Mouse (Mus musculus): ENCODE data around the gene Col24a1.

Gene Col24a1

GRCm38 (mm10) chr3:145560117-145560516, 267.8 kb downstream of the Col24a1 start:
- DNase-seq (ENCODE audit: low spot score in 2 of 2) = no peak

GRCm38 (mm10) chr3:145574468-145574867, 282.2 kb downstream of the Col24a1 start:
- no peak for DNase-seq (ENCODE audit: low spot score in 2 of 2)

GRCm38 (mm10) chr3:145575340-145575739, 283.1 kb downstream of the Col24a1 start:
- DNase-seq (ENCODE audit: low spot score in 2 of 2) = no peak

GRCm38 (mm10) chr3:145575743-145576481, 283.6 kb downstream of the Col24a1 start, which contains the start of gene Znhit6:
TSS of gene Znhit6 (plus strand) at chr3:145576205.
- DNase-seq (ENCODE audit: low spot score in 2 of 2) = peak; percentile 88 to 91

GRCm38 (mm10) chr3:145576482-145576822, 284.2 kb downstream of the Col24a1 start:
- DNase-seq (ENCODE audit: low spot score in 2 of 2) = no peak

GRCm38 (mm10) chr3:145576876-145577275, 284.6 kb downstream of the Col24a1 start:
- DNase-seq (ENCODE audit: low spot score in 2 of 2) = no peak

GRCm38 (mm10) chr3:145583043-145583442, 290.8 kb downstream of the Col24a1 start:
- DNase-seq (ENCODE audit: low spot score in 2 of 2) = no peak

GRCm38 (mm10) chr3:145583522-145584200, 291.4 kb downstream of the Col24a1 start:
- no peak for DNase-seq (ENCODE audit: low spot score in 2 of 2)

- DNase-seq (ENCODE audit: low spot score in 2 of 2) = no peak
Measured at GRCm38 (mm10) chr3:145590562-145590961, 298.3 kb downstream of the Col24a1 start.

GRCm38 (mm10) chr3:145591841-145592542, 299.7 kb downstream of the Col24a1 start:
- DNase-seq (ENCODE audit: low spot score in 2 of 2) = no peak

- DNase-seq (ENCODE audit: low spot score in 2 of 2) = no peak
Measured at GRCm38 (mm10) chr3:145595354-145595753, 303.1 kb downstream of the Col24a1 start.

GRCm38 (mm10) chr3:145599059-145599458, 306.8 kb downstream of the Col24a1 start:
- no peak for DNase-seq (ENCODE audit: low spot score in 2 of 2)

GRCm38 (mm10) chr3:145600801-145601200, 308.5 kb downstream of the Col24a1 start:
- no peak for DNase-seq (ENCODE audit: low spot score in 2 of 2)

GRCm38 (mm10) chr3:145601345-145601744, 309.1 kb downstream of the Col24a1 start:
- no peak for DNase-seq (ENCODE audit: low spot score in 2 of 2)

Data from thymus, postnatal 10 days (tissue).